Mouse (Mus musculus) ovary, postnatal 14 days (tissue): ENCODE measurements around the gene Gm21190.
A peak's percentile ranks its signal among the peaks of the same experiment; 100 is the strongest.
"Not testable (repeated sequence)": the region's sequence is repeated elsewhere in the genome, so short reads cannot be mapped to it uniquely, and the experiment has no call there.

Experiments
- DNase-seq: peaks from one replicate; pipeline ENCODE4 v3.0.0; 2022; ENCODE audit warnings: low spot score

Gm21190 gene

DNA sequence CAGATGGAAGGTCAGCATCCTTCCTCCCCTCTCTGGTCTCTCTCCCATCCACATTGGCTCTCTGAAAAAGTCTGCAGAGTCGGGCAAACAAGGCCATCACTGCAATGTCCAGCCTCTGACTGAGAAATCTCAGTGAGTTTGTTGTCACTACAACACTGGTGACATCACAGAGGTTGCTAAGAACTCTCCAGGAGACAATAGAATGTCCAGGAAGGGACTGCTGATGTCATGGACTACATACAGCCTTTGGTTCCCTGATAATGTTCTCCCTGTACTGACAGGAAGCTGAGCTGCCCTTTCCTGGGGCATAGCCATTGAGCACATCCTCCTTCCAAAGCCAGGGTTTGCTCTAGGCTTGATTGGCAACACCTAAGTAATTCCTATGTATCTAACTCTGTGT lies at the start of gene Gm21190:
Gene Gm21190, minus strand, starts transcription at position 101 of the 400 bp plus-strand sequence.
- not testable (repeated sequence) for DNase-seq

DNA sequence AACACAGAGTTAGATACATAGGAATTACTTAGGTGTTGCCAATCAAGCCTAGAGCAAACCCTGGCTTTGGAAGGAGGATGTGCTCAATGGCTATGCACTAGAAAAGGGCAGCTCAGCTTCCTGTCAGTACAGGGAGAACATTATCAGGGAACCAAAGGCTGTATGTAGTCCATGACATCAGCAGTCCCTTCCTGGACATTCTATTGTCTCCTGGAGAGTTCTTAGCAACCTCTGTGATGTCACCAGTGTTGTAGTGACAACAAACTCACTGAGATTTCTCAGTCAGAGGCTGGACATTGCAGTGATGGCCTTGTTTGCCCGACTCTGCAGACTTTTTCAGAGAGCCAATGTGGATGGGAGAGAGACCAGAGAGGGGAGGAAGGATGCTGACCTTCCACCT lies 48.0 kb upstream of the Gm21190 start, which contains the start of gene Gm21083:
Gene Gm21083, plus strand, starts transcription at position 301 of the 400 bp plus-strand sequence.
- DNase-seq, result not testable (repeated sequence)

DNA sequence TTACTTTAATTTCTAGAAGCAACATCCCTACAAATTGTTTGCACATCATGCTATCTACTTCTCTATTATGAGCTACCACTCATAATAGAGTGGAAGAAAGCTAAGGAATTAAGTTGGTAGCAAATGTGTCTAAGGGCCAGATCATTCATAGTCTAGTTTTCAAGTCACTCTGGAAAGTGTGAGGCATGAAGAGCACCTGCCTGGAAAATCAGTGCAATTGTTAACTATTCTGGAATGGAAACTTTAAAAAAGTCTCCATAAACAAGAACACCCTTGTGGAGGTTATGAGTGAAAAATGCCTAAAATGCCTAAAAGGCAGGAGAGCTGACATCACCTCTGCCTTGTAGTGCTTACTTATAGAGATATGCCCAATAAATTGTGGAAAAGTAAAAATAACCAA lies 44.7 kb upstream of the Gm21190 start:
- DNase-seq, result not testable (repeated sequence)

DNA sequence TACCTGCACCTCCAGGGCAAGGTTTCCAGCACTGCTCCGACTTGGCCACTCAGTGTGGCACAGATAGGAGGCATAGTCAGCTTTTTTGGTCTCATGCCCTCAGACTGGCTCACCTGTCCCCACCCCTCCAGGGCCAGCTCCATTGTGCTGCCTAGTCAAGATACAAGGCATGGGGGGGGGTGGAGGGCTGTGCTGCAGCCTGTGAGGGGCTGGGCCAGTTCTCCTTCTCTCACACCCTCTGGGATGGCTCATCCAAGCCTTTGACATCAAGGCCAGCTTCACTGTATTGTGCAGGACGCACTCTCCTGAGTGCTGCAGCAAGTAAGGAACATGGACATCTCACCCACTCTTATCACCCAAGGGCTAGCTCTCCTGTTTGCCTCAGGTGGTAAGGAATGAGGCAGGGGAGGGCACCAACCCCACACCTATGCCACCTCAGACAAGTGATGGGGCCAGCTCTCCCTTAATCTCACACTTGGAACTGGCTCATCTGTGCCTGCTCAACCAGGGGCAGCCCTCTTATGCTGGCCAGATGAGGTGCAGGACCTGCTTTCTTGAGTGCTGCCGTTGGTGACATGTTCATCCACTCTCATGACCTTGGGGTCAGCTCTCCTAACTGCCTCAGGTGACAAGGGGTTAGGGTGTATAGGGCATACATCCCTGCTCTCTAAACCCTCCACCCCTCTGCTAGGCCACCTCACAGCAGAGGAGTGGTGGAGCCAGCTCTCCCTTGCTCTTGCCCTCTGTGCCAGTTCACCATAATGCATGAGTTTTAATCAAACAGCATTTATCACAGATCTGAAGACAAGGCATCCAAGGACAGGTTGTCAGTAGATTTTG lies 32.6 kb upstream of the Gm21190 start:
- DNase-seq, result not testable (repeated sequence)

DNA sequence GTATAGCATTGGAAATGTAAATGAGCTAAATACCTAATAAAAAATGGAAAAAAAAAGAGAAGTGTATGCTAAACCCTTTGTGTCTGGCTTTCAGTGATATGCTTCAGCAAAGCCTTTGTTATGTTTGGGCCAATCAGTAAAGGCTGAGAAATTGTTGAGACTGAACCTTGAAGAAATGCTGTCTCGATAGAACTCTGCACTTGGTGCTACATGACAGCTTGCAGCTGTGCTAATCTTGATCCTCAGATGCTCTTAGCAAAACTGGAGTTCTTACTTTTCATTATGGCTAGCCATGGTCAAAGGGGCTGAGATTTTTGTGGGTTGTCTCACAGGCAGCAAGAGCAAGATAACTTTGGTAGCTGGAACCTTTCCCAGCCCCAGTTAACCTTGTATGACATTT lies 29.6 kb upstream of the Gm21190 start:
- not testable (repeated sequence) for DNase-seq

DNA sequence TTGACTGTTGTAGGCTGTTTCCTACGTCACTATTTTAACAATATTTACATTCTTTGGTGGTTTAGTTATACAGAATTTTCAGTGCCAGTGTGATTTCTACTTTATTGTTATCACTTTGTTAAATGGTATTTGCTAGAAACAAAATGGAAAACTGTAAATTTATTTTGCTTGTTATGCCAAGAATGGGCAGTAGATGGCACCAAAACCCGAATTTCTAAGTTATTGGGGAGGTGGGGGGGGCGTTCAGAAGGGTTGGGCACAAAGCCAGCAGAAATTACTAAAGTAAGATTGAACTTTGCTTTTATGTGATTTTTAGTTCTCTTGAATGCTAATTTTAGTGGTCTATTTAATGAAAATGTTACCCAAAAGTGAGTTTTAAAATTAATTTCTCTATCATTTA lies 20.6 kb upstream of the Gm21190 start:
- DNase-seq, result not testable (repeated sequence)

DNA sequence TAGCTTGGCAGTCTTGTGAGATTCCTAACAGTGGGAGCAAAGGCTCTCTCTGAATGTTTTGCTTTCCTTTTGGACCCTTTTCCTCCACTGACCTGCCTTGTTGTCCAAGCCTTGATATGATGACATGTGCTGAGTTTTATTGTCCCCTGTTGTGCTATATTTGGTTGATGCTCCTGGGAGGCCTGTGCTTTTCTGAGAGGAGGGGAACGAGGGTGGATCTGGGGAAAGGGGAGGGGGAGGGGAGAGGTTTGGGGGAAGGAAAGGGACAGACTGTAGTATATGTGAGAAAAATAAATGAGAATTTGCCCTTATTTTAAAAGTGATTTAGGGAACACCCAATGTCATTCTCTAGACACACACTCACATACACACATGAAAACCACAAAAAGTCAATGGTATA lies 20.1 kb upstream of the Gm21190 start:
- DNase-seq, result not testable (repeated sequence)

DNA sequence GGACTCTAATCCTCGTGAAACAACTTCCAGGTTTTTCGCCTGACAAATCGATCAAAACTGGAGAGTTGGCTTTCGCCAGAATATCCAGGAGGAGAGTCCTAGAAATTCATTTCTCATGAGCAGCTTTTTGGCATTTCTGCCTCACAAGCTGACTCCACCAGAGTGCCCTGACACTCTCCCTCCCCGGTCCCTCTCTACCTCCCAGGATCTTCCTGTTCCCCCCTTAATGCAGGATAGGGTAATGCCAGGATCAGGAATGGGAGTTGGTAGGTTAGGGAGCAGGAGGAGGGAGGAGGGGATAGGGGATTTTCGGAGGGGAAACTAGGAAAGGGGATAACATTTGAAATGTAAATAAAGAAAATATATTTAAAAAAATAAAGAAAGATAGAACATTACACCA lies 19.6 kb upstream of the Gm21190 start:
- DNase-seq, result not testable (repeated sequence)

DNA sequence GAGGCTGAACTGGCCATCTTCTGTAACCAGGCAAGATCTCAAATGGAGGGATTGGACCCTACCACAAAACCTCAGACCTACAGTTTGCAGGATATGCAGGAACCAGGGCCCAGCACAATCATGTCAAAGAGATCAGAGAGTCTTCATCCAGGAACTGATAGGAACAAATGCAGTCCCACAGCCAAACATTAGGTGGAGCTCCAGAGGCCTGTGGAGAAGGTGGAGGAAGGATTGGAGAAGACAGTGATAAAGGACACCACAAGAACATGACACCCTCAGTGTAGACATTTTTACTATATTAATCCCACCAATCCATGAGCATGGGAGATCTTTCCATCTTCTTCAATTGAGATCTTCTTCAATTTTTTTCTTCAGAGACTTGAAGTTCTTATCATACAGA lies 6.6 kb downstream of the Gm21190 start:
- DNase-seq, result peak; percentile 8

DNA sequence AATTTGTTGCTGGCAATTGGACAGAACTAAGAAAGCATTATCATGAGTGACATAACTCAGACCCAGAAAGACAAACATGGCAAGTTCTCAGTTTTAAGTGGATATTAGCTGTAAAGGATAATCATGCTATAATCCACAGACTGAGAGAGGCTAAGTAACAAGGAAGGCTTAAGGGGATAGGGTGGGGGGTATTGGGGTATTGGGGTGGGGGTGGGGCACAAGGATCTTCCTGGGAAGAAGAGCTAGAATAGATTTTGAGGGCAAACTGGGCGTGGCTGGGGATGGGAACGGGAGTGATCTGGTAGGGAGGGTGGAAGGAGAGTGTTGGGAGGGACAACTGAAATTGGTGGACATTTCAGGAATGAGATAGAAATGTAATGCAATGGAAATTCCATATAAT lies 7.0 kb downstream of the Gm21190 start:
- DNase-seq, result not testable (repeated sequence)

DNA sequence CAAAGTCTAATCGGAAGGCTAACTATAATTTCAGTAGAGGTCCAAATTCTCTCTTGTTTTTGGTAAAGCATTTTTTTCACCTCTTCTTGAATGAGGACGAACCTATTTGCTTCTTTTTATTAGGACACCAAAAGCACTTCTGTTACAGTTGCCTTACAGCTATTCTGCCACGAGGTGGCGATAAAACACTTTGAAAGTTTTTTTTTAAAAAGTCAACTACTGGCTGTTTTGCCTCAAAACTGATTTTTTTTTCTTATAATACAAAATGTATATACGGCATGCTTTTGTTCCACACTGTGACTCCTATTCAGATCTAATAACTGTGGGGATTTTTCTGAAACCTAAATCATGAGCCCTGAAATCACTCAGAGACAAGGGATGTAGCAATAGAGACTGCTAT lies 8.6 kb downstream of the Gm21190 start:
- peak; percentile 29 for DNase-seq

DNA sequence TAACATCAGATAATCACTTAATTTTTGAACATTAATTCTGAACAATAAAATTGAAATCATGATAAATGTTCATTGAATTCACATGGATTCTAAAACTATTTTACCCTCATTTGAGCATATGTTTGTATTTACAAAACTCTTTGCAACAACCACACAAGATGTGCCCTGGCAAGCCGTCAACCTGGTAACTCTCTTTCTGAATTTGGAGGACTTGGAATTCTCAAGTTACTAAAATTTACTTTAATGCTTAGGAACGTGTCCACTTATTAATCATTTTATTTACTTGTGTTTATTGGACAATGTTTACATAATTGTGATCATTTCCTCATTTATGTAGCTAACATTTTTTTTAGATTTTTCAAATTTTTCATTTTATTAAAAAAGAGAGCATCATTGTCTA lies 11.9 kb downstream of the Gm21190 start:
- not testable (repeated sequence) for DNase-seq

DNA sequence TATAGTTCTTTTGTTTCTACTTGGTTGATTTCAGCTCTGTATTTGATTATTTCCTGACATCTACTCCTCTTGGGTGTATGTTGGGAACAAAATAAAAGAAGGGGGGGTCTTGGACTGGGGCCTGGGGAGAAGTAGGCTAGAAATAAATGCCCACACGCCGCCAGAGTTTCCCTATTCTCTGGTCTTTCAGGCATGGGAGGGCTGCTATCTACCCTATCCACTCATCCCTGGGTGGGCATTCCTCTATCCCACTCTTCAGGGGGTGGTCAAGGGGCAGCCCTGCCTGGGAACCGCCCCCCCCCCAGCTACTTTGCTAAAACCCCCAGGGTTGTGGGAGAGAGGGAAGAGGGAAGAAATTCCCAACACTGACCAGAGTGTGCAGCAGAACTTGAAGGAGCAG lies 16.8 kb downstream of the Gm21190 start:
- DNase-seq, result not testable (repeated sequence)

DNA sequence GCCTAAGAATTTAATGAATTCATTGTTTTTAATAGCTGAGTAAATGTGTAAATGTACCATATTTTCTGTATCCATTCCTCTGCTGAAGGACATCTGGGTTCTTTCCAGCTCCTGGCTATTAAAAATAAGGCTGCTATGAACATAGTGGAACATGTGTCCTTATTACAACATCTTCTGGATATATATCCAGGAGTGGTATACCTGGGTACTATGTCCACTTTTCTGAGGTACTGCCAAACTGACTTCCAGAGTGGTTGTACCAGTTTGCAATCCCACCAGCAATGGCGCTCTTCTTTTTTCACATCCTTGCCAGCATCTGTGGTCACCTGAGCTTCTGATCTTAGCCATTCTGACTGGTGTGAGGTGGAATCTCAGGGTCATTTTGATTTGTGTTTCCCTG lies 19.1 kb downstream of the Gm21190 start:
- not testable (repeated sequence) for DNase-seq

DNA sequence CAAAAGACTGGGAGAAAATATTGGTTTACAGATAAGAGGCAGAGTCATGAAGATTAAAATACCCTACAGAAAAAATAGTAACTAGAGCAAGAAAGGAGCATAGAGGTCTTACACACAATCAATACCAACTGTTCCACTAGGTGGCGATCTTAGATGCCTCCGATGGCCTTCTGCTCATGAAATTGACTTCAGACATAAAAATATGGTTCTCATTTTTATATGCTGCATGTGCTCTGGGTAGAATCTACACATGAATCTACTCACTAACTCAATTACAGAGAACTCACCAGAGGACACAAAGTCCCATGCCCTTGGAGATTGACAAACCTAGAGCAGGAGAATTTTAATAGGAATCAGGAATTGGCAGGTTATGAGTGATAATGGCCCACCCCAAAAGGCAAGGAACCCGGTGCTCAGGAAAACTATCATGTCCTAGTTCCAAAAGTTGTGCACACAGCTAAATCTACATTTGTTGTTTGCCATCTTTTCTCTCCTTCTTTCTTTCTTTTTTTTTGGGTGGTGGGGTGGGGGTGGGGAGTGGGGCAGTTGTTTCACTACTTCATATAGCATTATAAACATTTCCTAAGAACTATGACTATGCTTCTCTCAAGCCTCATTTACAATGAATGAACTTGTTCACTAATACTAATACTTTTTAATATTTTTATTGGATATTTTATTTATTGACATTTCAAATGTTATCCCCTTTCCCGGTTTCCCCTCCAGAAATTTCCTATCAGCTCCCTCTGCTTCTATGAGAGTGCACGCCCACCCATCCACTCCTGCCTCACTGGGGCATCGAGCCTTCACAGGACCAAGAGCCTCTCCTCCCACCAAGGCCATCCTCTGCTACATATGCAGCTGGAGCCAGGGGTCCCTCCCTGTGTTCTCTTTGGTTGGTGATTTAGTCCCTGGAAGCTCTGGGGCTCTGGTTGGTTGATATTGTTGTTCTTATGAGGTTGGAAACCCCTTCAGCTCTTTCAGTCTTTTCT lies 20.3 kb downstream of the Gm21190 start:
- not testable (repeated sequence) for DNase-seq

DNA sequence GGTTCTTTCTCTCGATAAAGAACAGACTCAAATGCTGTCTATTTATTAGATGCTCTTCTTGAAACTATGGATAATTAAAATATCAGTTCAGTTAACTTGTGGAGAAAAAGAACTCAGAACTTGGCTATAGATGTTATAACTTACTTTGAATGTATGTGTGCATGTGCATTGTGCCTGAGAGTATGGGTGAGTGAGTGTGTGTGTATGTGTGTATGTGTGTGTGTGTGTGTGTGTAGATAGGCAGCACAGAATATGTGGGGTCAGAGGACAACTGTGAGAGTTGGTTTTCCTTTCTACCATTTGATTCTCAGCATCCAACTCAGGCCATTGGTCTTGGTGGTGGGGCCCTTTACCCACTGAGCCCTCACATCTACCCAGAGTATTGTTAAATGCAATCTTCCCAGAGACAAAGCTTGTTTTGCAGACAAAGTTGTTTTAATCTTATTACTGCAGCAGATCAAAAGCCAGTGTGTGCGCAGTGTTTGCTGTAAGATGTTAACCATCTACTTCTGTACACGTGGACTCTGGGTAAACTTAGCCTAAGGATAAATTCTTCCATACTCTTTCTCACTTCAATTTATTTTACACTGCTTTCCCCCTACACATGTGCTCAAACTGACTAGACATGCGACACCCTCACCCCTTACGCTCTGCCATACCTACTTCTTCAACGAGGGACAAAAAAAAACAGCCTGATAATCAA lies 21.1 kb downstream of the Gm21190 start:
- not testable (repeated sequence) for DNase-seq

DNA sequence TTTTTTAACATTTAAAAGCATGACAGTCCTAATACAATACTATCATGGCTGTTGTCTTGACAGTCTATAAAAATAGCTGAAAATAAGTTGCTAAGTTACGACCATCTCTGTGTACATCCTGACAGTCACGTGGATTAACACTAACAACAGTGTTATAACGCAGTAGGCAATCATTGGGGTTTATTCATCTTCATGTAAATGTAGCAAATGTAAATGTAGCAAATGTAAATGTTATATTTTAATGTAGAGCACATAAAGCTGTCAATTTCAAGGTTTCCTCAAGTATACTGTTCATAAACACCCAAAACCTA lies 21.8 kb downstream of the Gm21190 start:
- no peak for DNase-seq

DNA sequence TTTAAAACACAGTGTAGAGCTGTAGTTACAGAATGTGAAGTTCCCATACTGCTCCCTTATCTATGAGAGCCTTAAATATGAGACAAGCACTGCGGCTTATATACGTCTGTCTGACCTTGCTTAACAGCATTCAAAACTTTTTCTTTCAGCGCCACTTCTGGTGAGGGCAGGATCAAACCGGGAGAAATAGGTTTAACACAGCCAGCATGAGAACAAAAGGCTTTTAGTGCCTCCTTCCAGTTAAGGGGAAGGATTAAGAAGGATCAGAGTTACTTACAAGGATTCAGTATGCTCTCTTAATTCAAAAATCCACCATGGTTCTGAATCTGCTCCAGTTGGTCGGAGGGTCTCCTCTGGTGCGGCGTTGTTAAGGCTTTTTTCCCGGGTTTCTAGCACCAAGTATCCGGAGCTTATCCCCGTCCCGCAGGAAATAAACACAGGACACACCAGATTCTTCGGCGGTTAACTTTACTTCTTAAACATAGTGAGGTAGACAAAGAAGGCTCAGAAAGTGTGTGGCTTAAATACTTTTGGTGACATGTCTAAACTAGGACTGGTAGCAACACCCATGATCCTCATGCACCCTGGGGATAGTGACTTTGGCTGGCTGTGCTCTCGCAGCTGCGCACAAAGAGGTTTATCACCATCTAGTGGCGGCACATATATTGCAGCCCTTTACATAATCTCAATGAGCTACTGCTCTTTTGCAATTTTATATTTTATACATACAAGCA lies 22.3 kb downstream of the Gm21190 start:
- DNase-seq, result peak; percentile 17

DNA sequence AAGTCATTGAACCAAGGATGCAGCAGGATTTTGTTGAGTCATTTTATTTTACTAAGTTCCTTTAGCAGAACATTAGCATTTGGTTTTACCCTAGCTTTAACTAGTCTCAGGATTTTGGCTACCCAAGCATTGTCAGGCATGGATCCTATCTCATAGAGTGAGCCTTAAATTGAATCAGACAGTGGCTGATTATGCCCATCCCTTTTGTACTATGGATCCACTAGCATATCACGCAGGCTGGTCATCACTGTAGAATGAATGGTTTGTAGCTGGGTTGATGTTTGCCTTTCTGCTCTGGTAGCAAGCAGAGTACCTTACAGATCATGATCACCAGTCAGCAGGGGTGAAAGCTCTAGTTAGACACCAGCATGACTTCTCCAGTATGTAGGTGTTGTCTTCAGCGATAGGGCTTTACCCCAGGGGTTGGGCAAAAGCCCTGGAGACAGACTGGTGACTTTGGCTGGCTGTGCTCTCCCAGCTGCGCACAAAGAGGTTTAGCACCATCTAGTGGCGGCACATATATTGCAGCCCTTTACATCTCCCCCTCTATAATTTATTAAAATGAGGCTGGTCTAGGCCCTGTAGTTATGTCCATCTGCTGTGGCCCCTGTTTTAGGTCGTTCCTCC lies 30.1 kb downstream of the Gm21190 start:
- peak; percentile 15 for DNase-seq

DNA sequence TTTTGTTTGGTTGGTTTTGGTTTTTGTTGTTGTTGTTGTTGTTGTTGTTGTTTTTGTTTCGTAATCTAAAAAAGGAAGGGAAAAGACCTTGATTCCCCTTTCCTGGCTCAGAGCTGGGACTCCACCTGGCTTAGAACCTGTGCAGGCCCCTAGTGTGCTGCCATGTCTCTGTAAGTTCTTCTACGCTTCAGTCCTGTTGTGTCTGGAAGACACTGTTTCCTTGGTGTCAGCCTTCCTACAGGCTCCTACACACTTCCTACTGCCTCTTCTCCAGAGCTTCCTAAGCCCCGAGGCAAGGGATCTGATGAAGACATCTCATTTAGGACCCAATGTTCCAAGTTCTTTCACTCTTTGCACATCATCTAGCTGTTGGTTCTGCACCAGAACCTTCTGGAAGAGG lies 30.7 kb downstream of the Gm21190 start:
- DNase-seq, result not testable (repeated sequence)

DNA sequence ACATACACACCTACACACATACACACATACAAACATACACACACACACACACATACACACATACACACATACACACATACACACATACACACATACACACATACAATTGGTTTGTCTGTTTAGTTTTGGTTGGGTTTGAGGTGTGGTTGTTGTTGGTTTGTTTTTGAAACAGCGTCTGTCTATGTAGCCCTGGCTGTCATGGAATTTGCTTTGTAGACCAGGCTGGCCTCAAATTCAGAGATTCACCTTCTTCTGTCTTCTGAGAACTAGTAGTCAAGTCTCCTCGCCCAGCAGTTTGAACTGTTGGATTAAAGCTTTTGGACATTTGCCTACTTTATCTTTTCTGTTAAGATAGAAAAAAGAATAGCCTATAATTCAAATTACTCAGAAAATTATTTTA lies 38.1 kb downstream of the Gm21190 start:
- DNase-seq, result not testable (repeated sequence)
